Mouse (Mus musculus) heart, embryonic 16.5 days (tissue): ENCODE data around the gene Itgb4. TPM values are rescaled to one million over a fixed set of nuclear protein-coding genes. Genes with fewer than 3 reads are reported as not detected.
A peak's percentile ranks its signal among the peaks of the same experiment; 100 is the strongest.

ENCODE experiments used
- ATAC-seq: fragments of 200-750 bp; cut with Nextera tagmentation; replicated peaks from 2 replicates; pipeline ENCODE4 v1.8.0; 2017; ENCODE audit warnings: moderate number of reproducible peaks; ENCODE audit not compliant: insufficient read depth, low FRiP score; ENCODE audit errors: extremely low read depth
- H3K27ac ChIP-seq: fragments of 300-500 bp; sonication (generic); 2 replicates; pipeline ENCODE4 v1.5.1; 2014; ENCODE audit warnings: mild to moderate bottlenecking, low read length, control low read depth, moderate library complexity
- H3K27me3 ChIP-seq: fragments of 300-500 bp; sonication (generic); 2 replicates; pipeline ENCODE4 v1.6.1; 2014; ENCODE audit warnings: low read length, mixed read lengths; ENCODE audit not compliant: control insufficient read depth, insufficient read depth
- H3K36me3 ChIP-seq: fragments of 300-500 bp; sonication (generic); 2 replicates; pipeline ENCODE4 v1.6.1; 2014; ENCODE audit not compliant: control insufficient read depth, insufficient read depth
- H3K4me1 ChIP-seq: fragments of 300-500 bp; sonication (generic); 2 replicates; pipeline ENCODE4 v1.6.1; 2014; ENCODE audit warnings: low read length, mixed read lengths; ENCODE audit not compliant: control insufficient read depth, insufficient read depth
- H3K4me2 ChIP-seq: fragments of 300-500 bp; sonication (generic); 2 replicates; pipeline ENCODE4 v1.6.1; 2014; ENCODE audit warnings: low read depth, mild to moderate bottlenecking, control low read depth, low read length
- H3K4me3 ChIP-seq: fragments of 300-500 bp; sonication (generic); 2 replicates; pipeline ENCODE4 v1.5.1; 2014; ENCODE audit warnings: mild to moderate bottlenecking, control low read depth, low read length
- H3K9ac ChIP-seq: fragments of 300-500 bp; sonication (generic); 2 replicates; pipeline ENCODE4 v1.6.1; 2014; ENCODE audit warnings: low read length, control low read depth
- H3K9me3 ChIP-seq: fragments of 300-500 bp; sonication (generic); replicated peaks from 2 replicates; pipeline ENCODE4 v1.6.1; 2016; ENCODE audit warnings: low read length; ENCODE audit not compliant: control insufficient read depth
- WGBS: fragments of 180-500 bp; shearing (Covaris S2); extraction: QIAGEN DNeasy Blood & Tissue Kit; methylation state at CpG from one replicate; pipeline ENCODE4 v1.1.7; 2014; 5-methylcytosine and 5-hydroxymethylcytosine counted together
- polyA plus RNA-seq: library from polyadenylated mRNA; unstranded; fragments of >200 nt; fragmentation: Nextera tagmentation; extraction: Ambion mirVana; gene quantifications from 2 replicates; pipeline ENCODE4 v1.2.1, GENCODE M21; 2015

Itgb4 gene
- polyA plus RNA-seq, 1 experiment from 2014 or later, result 4.4 TPM

- Histone ChIP-seq H3K4me3 (no peak overlapping the region), H3K4me2 (no peak overlapping the region), H3K9ac (no peak overlapping the region), H3K9me3 (no peaks in the 10 kb centered on the region; the same call in 1 of the 2 replicates), H3K27me3 (no peaks in the 10 kb centered on the region), H3K27ac (no peak overlapping the region), H3K36me3 (no peaks in the 10 kb centered on the region), H3K4me1 (peaks cover 17% of the 10 kb centered on the region)
- no peak for ATAC-seq
- WGBS, result 62% methylated on average over 6 of the region's 6 CpGs
Observed at GRCm38 (mm10) chr11:116001725-116002124, 27.2 kb downstream of the Itgb4 start.

- H3K9ac ChIP-seq, result no peak overlapping the region
- no peak overlapping the region for H3K4me3 ChIP-seq
- peaks cover 2% of the 10 kb centered on the region; the same call in 1 of the 2 replicates for H3K36me3 ChIP-seq
- H3K4me1 ChIP-seq, result peaks cover 17% of the 10 kb centered on the region
- WGBS, result 92% methylated on average over 3 of the region's 3 CpGs
- no peaks in the 10 kb centered on the region for H3K27me3 ChIP-seq
- no peak for ATAC-seq
- no peak overlapping the region for H3K4me2 ChIP-seq
- H3K9me3 ChIP-seq, result no peaks in the 10 kb centered on the region; the same call in 1 of the 2 replicates
- no peak overlapping the region for H3K27ac ChIP-seq
Observed at GRCm38 (mm10) chr11:116002894-116003293, 28.4 kb downstream of the Itgb4 start.

- peaks cover 17% of the 10 kb centered on the region for H3K4me1 ChIP-seq
- H3K27ac ChIP-seq, result peak overlapping the region; percentile 84
- no peaks in the 10 kb centered on the region for H3K27me3 ChIP-seq
- peak overlapping the region; percentile 77 for H3K9ac ChIP-seq
- H3K9me3 ChIP-seq, result no peaks in the 10 kb centered on the region; the same call in 1 of the 2 replicates
- H3K4me2 ChIP-seq, result peak overlapping the region; percentile 73
- peaks cover 11% of the 10 kb centered on the region for H3K36me3 ChIP-seq
- WGBS, result 26% methylated on average over 8 of the region's 8 CpGs
- H3K4me3 ChIP-seq, result peak overlapping the region; percentile 51
- no peak for ATAC-seq
Observed at GRCm38 (mm10) chr11:116004186-116004823, 29.8 kb downstream of the Itgb4 start.

GRCm38 (mm10) chr11:116004840-116005700 is 30.6 kb downstream of the Itgb4 start:
- 5% methylated on average over 54 of the region's 54 CpGs for WGBS
- peak overlapping the region; percentile 84 for H3K27ac ChIP-seq
- peak overlapping the region; percentile 77 for H3K9ac ChIP-seq
- peak; percentile 81 for ATAC-seq
- peak overlapping the region; percentile 51 for H3K4me3 ChIP-seq
- H3K27me3 ChIP-seq, result no peaks in the 10 kb centered on the region
- H3K36me3 ChIP-seq, result peaks cover 11% of the 10 kb centered on the region
- H3K4me2 ChIP-seq, result peak overlapping the region; percentile 73
- H3K9me3 ChIP-seq, result no peaks in the 10 kb centered on the region; the same call in 1 of the 2 replicates
- peaks cover 15% of the 10 kb centered on the region for H3K4me1 ChIP-seq

GRCm38 (mm10) chr11:116005701-116006419 is 31.4 kb downstream of the Itgb4 start:
- no peaks in the 10 kb centered on the region; the same call in 1 of the 2 replicates for H3K9me3 ChIP-seq
- H3K4me1 ChIP-seq, result peaks cover 17% of the 10 kb centered on the region
- no peaks in the 10 kb centered on the region for H3K27me3 ChIP-seq
- no peak for ATAC-seq
- no peak overlapping the region; the same call in 1 of the 2 replicates for H3K27ac ChIP-seq
- 74% methylated on average over 9 of the region's 9 CpGs for WGBS
- H3K9ac ChIP-seq, result peak overlapping the region; percentile 77
- H3K4me2 ChIP-seq, result peak overlapping the region; percentile 73
- no peak overlapping the region; the same call in 1 of the 2 replicates for H3K4me3 ChIP-seq
- H3K36me3 ChIP-seq, result peaks cover 11% of the 10 kb centered on the region

GRCm38 (mm10) chr11:116007095-116007850 is 32.8 kb downstream of the Itgb4 start:
- Histone ChIP-seq H3K9me3 (no peaks in the 10 kb centered on the region; the same call in 1 of the 2 replicates), H3K9ac (no peak overlapping the region), H3K36me3 (peaks cover 11% of the 10 kb centered on the region), H3K4me2 (no peak overlapping the region), H3K4me3 (no peak overlapping the region), H3K27ac (no peak overlapping the region), H3K27me3 (no peaks in the 10 kb centered on the region), H3K4me1 (peaks cover 29% of the 10 kb centered on the region)
- no peak for ATAC-seq
- WGBS, result 86% methylated on average over 28 of the region's 28 CpGs

- Histone ChIP-seq H3K27me3 (no peaks in the 10 kb centered on the region), H3K9me3 (no peaks in the 10 kb centered on the region), H3K4me1 (peaks cover 36% of the 10 kb centered on the region), H3K4me3 (no peak overlapping the region), H3K36me3 (peaks cover 11% of the 10 kb centered on the region), H3K4me2 (no peak overlapping the region), H3K27ac (no peak overlapping the region), H3K9ac (no peak overlapping the region)
- 88% methylated on average over 11 of the region's 11 CpGs for WGBS
- no peak for ATAC-seq
Observed at GRCm38 (mm10) chr11:116008411-116008810, 33.9 kb downstream of the Itgb4 start.

- WGBS, result 89% methylated on average over 13 of the region's 13 CpGs
Observed at GRCm38 (mm10) chr11:116008832-116009375, 34.4 kb downstream of the Itgb4 start.

More at GRCm38 (mm10) chr11:116008832-116009375, 34.4 kb downstream of the Itgb4 start:
- no peak overlapping the region for H3K4me2 ChIP-seq
- H3K4me1 ChIP-seq, result peaks cover 36% of the 10 kb centered on the region
- H3K36me3 ChIP-seq, result peaks cover 11% of the 10 kb centered on the region
- no peaks in the 10 kb centered on the region for H3K27me3 ChIP-seq
- H3K27ac ChIP-seq, result no peak overlapping the region
- H3K9me3 ChIP-seq, result no peaks in the 10 kb centered on the region
- no peak overlapping the region for H3K9ac ChIP-seq
- H3K4me3 ChIP-seq, result no peak overlapping the region
- no peak for ATAC-seq
